ENCODE assay signal across 8 mouse cellular contexts in the genomic region with DNA sequence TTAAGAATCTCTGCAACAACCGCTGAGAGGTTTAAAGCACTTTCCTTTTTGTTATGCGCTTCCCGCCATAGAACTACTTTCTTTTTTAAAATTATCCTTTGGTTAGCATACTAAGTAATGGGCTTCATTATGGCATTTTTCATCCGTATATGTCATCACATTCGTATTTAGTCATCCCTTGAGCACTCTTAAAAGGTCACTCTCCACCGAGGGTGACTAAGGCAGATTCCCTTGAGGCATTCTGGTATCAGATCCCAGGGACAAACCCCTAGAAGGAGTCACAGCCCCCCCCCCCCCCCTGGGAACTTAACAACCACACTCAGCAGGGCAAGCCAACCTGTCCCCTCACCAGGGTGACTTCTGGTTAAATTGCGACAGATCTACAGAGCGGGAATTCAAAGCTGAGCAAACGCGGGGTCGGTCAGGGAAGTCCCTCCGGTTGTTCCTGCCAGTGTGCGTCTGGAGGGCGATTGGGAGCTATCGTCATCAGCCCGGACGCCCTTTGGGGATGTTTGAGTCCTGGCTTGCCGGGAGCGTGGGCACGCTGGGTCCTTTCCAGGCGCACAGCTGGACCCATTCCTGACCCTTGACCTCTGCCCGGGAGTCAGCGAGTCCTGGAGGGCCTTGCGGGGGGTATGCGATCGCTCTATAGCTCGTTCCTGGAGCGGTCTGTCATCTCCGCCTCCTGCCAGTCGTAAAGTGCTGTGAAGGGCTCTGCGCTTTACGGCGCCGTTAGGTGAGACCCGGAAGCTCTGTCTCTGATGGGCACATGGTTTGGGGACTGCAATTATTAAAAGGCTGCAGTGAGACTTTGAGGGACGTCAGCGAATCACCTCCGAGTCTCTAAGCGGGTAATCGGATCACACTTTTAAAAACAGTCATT. TPM values are rescaled to one million over a fixed set of nuclear protein-coding genes. Genes with fewer than 3 reads are reported as not detected.
A peak's percentile ranks its signal among the peaks of the same experiment; 100 is the strongest.
DNase-seq lines count a peak whose midpoint lies in the region; ATAC-seq lines count a peak whose summit lies in the region.

Dph5 (plus strand) TSS at position 411 of the 883 bp plus-strand sequence.

- DNase-seq in adipocyte (ENCODE audit: low spot score): peak; percentile 89
- peak; percentile 95 for DNase-seq in embryo, embryonic 10 days (ENCODE audit: low spot score)
- peak; percentile 71 for DNase-seq in gastrocnemius, postnatal 10 days
- DNase-seq in left cerebral cortex, postnatal 10 days (ENCODE audit: extremely low spot score in 1 of 2, low spot score in 2 of 2): peak; percentile 88 to 91
- peak; percentile 93 for DNase-seq in right cerebral cortex, postnatal 25 days
- peak; percentile 81 to 84 for DNase-seq in urinary bladder, postnatal 4 days (ENCODE audit: low spot score in 2 of 2)

- peak; percentile 81 for ATAC-seq in inflammation-experienced regulatory T-cells, adult 6 months
- peak; percentile 89 for ATAC-seq in megakaryocyte-erythroid progenitor cell, adult 5-6 weeks (replicated peaks; ENCODE audit: low FRiP score, low TSS enrichment, poor library complexity, severe bottlenecking)

- intact Hi-C loops in left cerebral cortex, postnatal 10 days (cut with DNase I): loop anchor here (2.0 kb wide), 1 partner anchor 173 kb away; the partner anchor contains the start of gene S1pr1

RNA-seq across cellular contexts. Expression of gene Dph5, which starts in this region (rescaled TPM):
- 10 to 100 TPM in 1 of 2 experiments, 1 to 10 TPM in 1; 9.9 to 10.4 TPM for total RNA-seq in gastrocnemius, postnatal 10 days (2021)
- 10 to 100 TPM; 49.4 to 77.7 (median 74.5) TPM for polyA plus RNA-seq in inflammation-experienced regulatory T-cells, adult 6 months (2017; shearing (Covaris generic))
- 10 to 100 TPM; 12.9 to 13.6 TPM for total RNA-seq in left cerebral cortex, postnatal 10 days (2021)
- 65.6 and 66.4 TPM in 2 replicates for total RNA-seq in megakaryocyte-erythroid progenitor cell, adult 5-6 weeks (2014; fragmentation: Nextera tagmentation)
- 85.9 and 94.3 TPM in 2 replicates for total RNA-seq in megakaryocyte-erythroid progenitor cell, adult 5-6 weeks (2017)

Comparison
In these comparisons a context has a peak if more than half of its experiments do, and no peak if none do; other contexts are left out.
1. Peak in every context shown above with its lines: DNase-seq and ATAC-seq.
2. RNA of gene Dph5 (total RNA-seq): 65.6 to 94.3 TPM in megakaryocyte-erythroid progenitor cell, adult 5-6 weeks; 12.9 to 13.6 TPM in left cerebral cortex, postnatal 10 days and 9.9 to 10.4 TPM in gastrocnemius, postnatal 10 days; every median in the first group is over 4 times any median in the second.